Comparison of ENCODE assay signal across 12 mouse cellular contexts in genomic region chr2:126677366-126677765, GRCm38 (mm10). TPM values are rescaled to one million over a fixed set of nuclear protein-coding genes. Genes with fewer than 3 reads are reported as not detected.
DNase-seq lines count a peak whose midpoint lies in the region; ATAC-seq and TF ChIP-seq lines count a peak whose summit lies in the region.
"Had no signal": no experiment of that assay in that cellular context is flagged by ENCODE, and none has a peak within 500 bp of the region (broad histone marks: within the 10 kb centered on the region; RNA-seq: fewer than 3 reads in every experiment).

No protein-coding gene starts in this region.

- no peak for ATAC-seq in hindbrain, embryonic 16.5 days
- no peak for ATAC-seq in megakaryocyte, adult 5-6 weeks (ENCODE audit: poor library complexity, severe bottlenecking)
- no peak for ATAC-seq in hindbrain, embryonic 14.5 days (ENCODE audit: low FRiP score)
- ATAC-seq: intestine, embryonic 16.5 days had no signal

- DNase-seq in hindbrain, embryonic 10.5 days (ENCODE audit: low spot score): no peak
- DNase-seq in ES-CJ7 (ENCODE audit: low read depth, low spot score): peak; percentile 41
- DNase-seq in hindbrain, embryonic 14.5 days (ENCODE audit: low spot score): no peak
- DNase-seq in layer of hippocampus, adult 9-11 months: no peak
- DNase-seq in gastrocnemius, adult 2 months: no peak
- DNase-seq: cerebellum, adult 8-10 months; heart, adult 2 months; kidney, postnatal 14 days had no signal

- no peak overlapping the region for H3K27ac ChIP-seq in hindbrain, embryonic 10.5 days
- H3K27ac ChIP-seq in hindbrain, embryonic 16.5 days (ENCODE audit: low read depth, low read length): no peak overlapping the region
- H3K27ac ChIP-seq in hindbrain, embryonic 14.5 days: no peak overlapping the region
- H3K27ac ChIP-seq in gastrocnemius, adult 2 months: no peak overlapping the region
- H3K27ac ChIP-seq: heart, adult 2 months had no signal

- H3K36me3 ChIP-seq in hindbrain, embryonic 10.5 days: peaks cover 55% of the 10 kb centered on the region
- no peaks in the 10 kb centered on the region for H3K36me3 ChIP-seq in hindbrain, embryonic 16.5 days (ENCODE audit: control insufficient read depth, insufficient read depth, low read length)
- H3K36me3 ChIP-seq in megakaryocyte, embryonic 14.5 days (replicated peaks; ENCODE audit: low read length): peaks cover 14% of the 10 kb centered on the region
- H3K36me3 ChIP-seq in hindbrain, embryonic 14.5 days (replicated peaks; ENCODE audit: control insufficient read depth, insufficient read depth): peaks cover 4% of the 10 kb centered on the region; the same call in 1 of the 2 replicates

- no peak overlapping the region for H3K4me2 ChIP-seq in hindbrain, embryonic 16.5 days (ENCODE audit: low read length)
- peak overlapping the region; percentile 72; the same call in 1 of the 2 replicates for H3K4me2 ChIP-seq in hindbrain, embryonic 14.5 days (replicated peaks)

- H3K4me3 ChIP-seq in hindbrain, embryonic 10.5 days: peak overlapping the region; percentile 94; the same call in 1 of the 2 replicates
- no peak overlapping the region for H3K4me3 ChIP-seq in hindbrain, embryonic 16.5 days (ENCODE audit: low read length)
- peak overlapping the region; percentile 3 for H3K4me3 ChIP-seq in megakaryocyte, embryonic 14.5 days (replicated peaks)
- no peak overlapping the region for H3K4me3 ChIP-seq in hindbrain, embryonic 14.5 days (replicated peaks; ENCODE audit: low read length)
- H3K4me3 ChIP-seq in gastrocnemius, adult 2 months: no peak overlapping the region
- H3K4me3 ChIP-seq: heart, adult 2 months had no signal

- H3K9me3 ChIP-seq in hindbrain, embryonic 10.5 days: peaks cover 6% of the 10 kb centered on the region; the same call in 1 of the 2 replicates
- H3K9me3 ChIP-seq in hindbrain, embryonic 16.5 days (ENCODE audit: control insufficient read depth, low read length): no peaks in the 10 kb centered on the region
- no peaks in the 10 kb centered on the region for H3K9me3 ChIP-seq in megakaryocyte, embryonic 14.5 days
- H3K9me3 ChIP-seq in hindbrain, embryonic 14.5 days (ENCODE audit: control insufficient read depth, low read length): 0 out of 2 replicates have a peak, but pooled peaks cover 5% of the 10 kb centered on the region

- intact Hi-C loops in gastrocnemius, adult 2 months (cut with DNase I): no loop called here

- H3K4me1 ChIP-seq in hindbrain, embryonic 10.5 days (replicated peaks): peaks cover 29% of the 10 kb centered on the region
- peaks cover 24% of the 10 kb centered on the region for H3K4me1 ChIP-seq in hindbrain, embryonic 16.5 days (ENCODE audit: control insufficient read depth, insufficient read depth, low read depth, low read length)
- H3K4me1 ChIP-seq in megakaryocyte, embryonic 14.5 days: peaks cover 38% of the 10 kb centered on the region
- H3K4me1 ChIP-seq in hindbrain, embryonic 14.5 days (replicated peaks; ENCODE audit: control insufficient read depth, insufficient read depth, low read length): peaks cover 32% of the 10 kb centered on the region

- H3K27me3 ChIP-seq in hindbrain, embryonic 10.5 days (ENCODE audit: insufficient read depth, poor library complexity, severe bottlenecking): no peaks in the 10 kb centered on the region
- H3K27me3 ChIP-seq in hindbrain, embryonic 16.5 days (replicated peaks; ENCODE audit: control insufficient read depth, insufficient read depth, low read length): no peaks in the 10 kb centered on the region
- H3K27me3 ChIP-seq in megakaryocyte, embryonic 14.5 days (replicated peaks): no peaks in the 10 kb centered on the region
- H3K27me3 ChIP-seq in hindbrain, embryonic 14.5 days (ENCODE audit: control insufficient read depth, insufficient read depth, low read length): no peaks in the 10 kb centered on the region

- 94% methylated on average over 1 of the region's 1 CpGs for WGBS in hindbrain, embryonic 10.5 days
- WGBS in hindbrain, embryonic 16.5 days: 100% methylated on average over 1 of the region's 1 CpGs
- WGBS in hindbrain, embryonic 14.5 days: 98% methylated on average over 1 of the region's 1 CpGs

- no peak for TF ChIP-seq CTCF in gastrocnemius, adult 2 months (IDR thresholded peaks at IDR 0.05)

- no peak overlapping the region for H3K9ac ChIP-seq in hindbrain, embryonic 16.5 days (ENCODE audit: low read depth, low read length)
- H3K9ac ChIP-seq in hindbrain, embryonic 14.5 days: no peak overlapping the region

RNA-seq across cellular contexts. Expression of gene Gabpb1, which starts 1.2 kb away (rescaled TPM):
- 70.9 and 75.8 TPM in 2 replicates for polyA plus RNA-seq in hindbrain, embryonic 10.5 days (2016; fragmentation: Nextera tagmentation; extraction: Ambion mirVana)
- polyA plus RNA-seq in hindbrain, embryonic 16.5 days (2015; fragmentation: Nextera tagmentation; extraction: Ambion mirVana): 35.5 and 38.6 TPM in 2 replicates
- 1.8 and 6.0 TPM in 2 replicates for polyA plus RNA-seq in megakaryocyte, embryonic 14.5 days (2012; ENCODE audit: insufficient read depth, low replicate concordance)
- total RNA-seq in megakaryocyte, adult 5-6 weeks (2015): 33.0 and 34.7 TPM in 2 replicates
- total RNA-seq in megakaryocyte, adult 5-6 weeks (2017): 23.5 and 29.8 TPM in 2 replicates
- 41.7 and 43.8 TPM in 2 replicates for polyA plus RNA-seq in hindbrain, embryonic 14.5 days (2014; fragmentation: Nextera tagmentation; extraction: Ambion mirVana)
- 1 to 10 TPM; 5.5 to 8.6 TPM for total RNA-seq in gastrocnemius, adult 2 months (2021)

RNA-seq across cellular contexts. Expression of gene Usp8, which starts 29.8 kb away (rescaled TPM):
- polyA plus RNA-seq in hindbrain, embryonic 10.5 days (2016; fragmentation: Nextera tagmentation; extraction: Ambion mirVana): 34.3 and 38.7 TPM in 2 replicates
- 28.7 and 31.7 TPM in 2 replicates for polyA plus RNA-seq in hindbrain, embryonic 16.5 days (2015; fragmentation: Nextera tagmentation; extraction: Ambion mirVana)
- polyA plus RNA-seq in megakaryocyte, embryonic 14.5 days (2012; ENCODE audit: insufficient read depth, low replicate concordance): 1.3 and 9.7 TPM in 2 replicates
- total RNA-seq in megakaryocyte, adult 5-6 weeks (2015): 65.6 and 66.3 TPM in 2 replicates
- 68.0 and 88.7 TPM in 2 replicates for total RNA-seq in megakaryocyte, adult 5-6 weeks (2017)
- polyA plus RNA-seq in hindbrain, embryonic 14.5 days (2014; fragmentation: Nextera tagmentation; extraction: Ambion mirVana): 30.0 and 35.2 TPM in 2 replicates
- 10 to 100 TPM; 14.8 to 18.9 TPM for total RNA-seq in gastrocnemius, adult 2 months (2021)

RNA-seq across cellular contexts. Expression of gene Hdc, which starts 58.3 kb away (rescaled TPM):
- polyA plus RNA-seq in hindbrain, embryonic 10.5 days (2016; fragmentation: Nextera tagmentation; extraction: Ambion mirVana): 0.62 and 2.1 TPM in 2 replicates
- 1.9 and 2.6 TPM in 2 replicates for polyA plus RNA-seq in hindbrain, embryonic 16.5 days (2015; fragmentation: Nextera tagmentation; extraction: Ambion mirVana)
- polyA plus RNA-seq in megakaryocyte, embryonic 14.5 days (2012; ENCODE audit: insufficient read depth, low replicate concordance): 2.1 and 8.8 TPM in 2 replicates
- 21.5 and 30.3 TPM in 2 replicates for total RNA-seq in megakaryocyte, adult 5-6 weeks (2015)
- total RNA-seq in megakaryocyte, adult 5-6 weeks (2017): 42.8 and 48.0 TPM in 2 replicates
- polyA plus RNA-seq in hindbrain, embryonic 14.5 days (2014; fragmentation: Nextera tagmentation; extraction: Ambion mirVana): 1.1 and 2.5 TPM in 2 replicates
- 1 to 10 TPM in 1 of 2 experiments, under 1 TPM in 1; 0.15 to 1.0 TPM for total RNA-seq in gastrocnemius, adult 2 months (2021)

Comparison
In these comparisons a context has a peak if more than half of its experiments do, and no peak if none do; other contexts are left out.
1. H3K4me3 ChIP-seq: peak in hindbrain, embryonic 10.5 days (single experiment) and megakaryocyte, embryonic 14.5 days (single experiment); none in hindbrain, embryonic 16.5 days (single experiment), hindbrain, embryonic 14.5 days (single experiment) and gastrocnemius, adult 2 months (single experiment).